Mouse (Mus musculus): ENCODE results near the gene Slco2b1.

DNA sequence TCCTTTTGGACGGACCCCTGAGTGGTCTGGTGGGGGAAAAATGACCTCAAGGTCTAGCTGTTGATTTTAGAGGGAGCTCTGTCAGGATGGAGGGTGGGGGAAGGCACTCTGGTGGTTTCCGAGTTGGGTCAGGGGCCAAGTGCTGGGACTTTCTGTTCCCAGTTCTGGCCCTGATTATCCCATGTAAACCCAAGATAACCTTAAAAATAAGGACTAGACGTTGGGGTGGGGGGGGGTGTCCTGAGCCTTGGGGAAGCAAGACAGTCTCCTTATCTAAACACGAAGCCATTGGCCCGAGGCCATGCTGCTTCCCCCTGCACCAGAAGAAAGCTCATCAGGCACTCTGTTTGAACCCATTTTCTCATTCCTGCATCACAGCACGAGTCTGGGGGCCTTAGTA is 8.9 kb downstream of the Slco2b1 start:
- TF ChIP-seq EP300 (IDR thresholded peaks at IDR 0.05) (no peak), CTCF (IDR thresholded peaks at IDR 0.05) (no peak)

All from lung, postnatal 0 days (tissue).